Mouse (Mus musculus) midbrain, embryonic 16.5 days (tissue): Measurements from ENCODE around the gene March8. TPM values are rescaled to one million over a fixed set of nuclear protein-coding genes. Genes with fewer than 3 reads are reported as not detected.

Experiments
- ATAC-seq: fragments of 200-750 bp; cut with Nextera tagmentation; 2 replicates; pipeline ENCODE4 v1.8.0; 2017; ENCODE audit warnings: moderate TSS enrichment
- H3K27ac ChIP-seq: fragments of 300-500 bp; sonication (generic); 2 replicates; pipeline ENCODE4 v1.5.1; 2014; ENCODE audit warnings: mild to moderate bottlenecking, low read length, mixed read lengths
- H3K27me3 ChIP-seq: fragments of 300-500 bp; sonication (generic); 2 replicates; pipeline ENCODE4 v1.6.1; 2014; ENCODE audit warnings: low read depth, low read length, mixed read lengths; ENCODE audit not compliant: control insufficient read depth, insufficient read depth
- H3K36me3 ChIP-seq: fragments of 300-500 bp; sonication (generic); 2 replicates; pipeline ENCODE4 v1.6.1; 2014; ENCODE audit warnings: mild to moderate bottlenecking, low read length, moderate library complexity, mixed read lengths; ENCODE audit not compliant: control insufficient read depth, insufficient read depth
- H3K4me1 ChIP-seq: fragments of 300-500 bp; sonication (generic); 2 replicates; pipeline ENCODE4 v1.6.1; 2014; ENCODE audit warnings: mild to moderate bottlenecking, low read length, mixed read lengths; ENCODE audit not compliant: control insufficient read depth, insufficient read depth
- H3K4me2 ChIP-seq: fragments of 300-500 bp; sonication (generic); 2 replicates; pipeline ENCODE4 v1.6.1; 2014; ENCODE audit warnings: mild to moderate bottlenecking, low read length, mixed read lengths
- H3K4me3 ChIP-seq: fragments of 300-500 bp; sonication (generic); 2 replicates; pipeline ENCODE4 v1.5.1; 2014; ENCODE audit warnings: low read depth, mild to moderate bottlenecking, low read length, moderate library complexity, mixed read lengths
- H3K9ac ChIP-seq: fragments of 300-500 bp; sonication (generic); 2 replicates; pipeline ENCODE4 v1.6.1; 2014; ENCODE audit warnings: low read depth, low read length, mixed read lengths
- H3K9me3 ChIP-seq: fragments of 300-500 bp; sonication (generic); replicated peaks from 2 replicates; pipeline ENCODE4 v1.6.1; 2014; ENCODE audit warnings: mild to moderate bottlenecking, low read length, mixed read lengths; ENCODE audit not compliant: control insufficient read depth, poor library complexity, severe bottlenecking
- WGBS: fragments of 180-500 bp; shearing (Covaris S2); extraction: QIAGEN DNeasy Blood & Tissue Kit; methylation state at CpG from one replicate; pipeline ENCODE4 v1.1.7; 2014; 5-methylcytosine and 5-hydroxymethylcytosine counted together
- polyA plus RNA-seq: library from polyadenylated mRNA; unstranded; fragments of >200 nt; fragmentation: Nextera tagmentation; extraction: Ambion mirVana; gene quantifications from 2 replicates; pipeline ENCODE4 v1.2.1, GENCODE M21; 2015

The March8 gene
- polyA plus RNA-seq, 1 experiment from 2014 or later: 66.9 TPM

- H3K4me2 ChIP-seq: no peak overlapping the region
- H3K4me3 ChIP-seq: no peak overlapping the region
- H3K27ac ChIP-seq: no peak overlapping the region
- H3K4me1 ChIP-seq: peaks cover 12% of the 10 kb centered on the region
- ATAC-seq: no peak
- no peaks in the 10 kb centered on the region for H3K9me3 ChIP-seq
- WGBS: 53% methylated on average over 3 of the region's 3 CpGs
- H3K27me3 ChIP-seq: no peaks in the 10 kb centered on the region
- H3K9ac ChIP-seq: no peak overlapping the region
- peaks cover 5% of the 10 kb centered on the region; the same call in 1 of the 2 replicates for H3K36me3 ChIP-seq
Measured at GRCm38 (mm10) chr6:116380157-116380556, 42.3 kb downstream of the March8 start.

- H3K27ac ChIP-seq: no peak overlapping the region
- peaks cover 25% of the 10 kb centered on the region for H3K4me1 ChIP-seq
- peaks cover 5% of the 10 kb centered on the region; the same call in 1 of the 2 replicates for H3K36me3 ChIP-seq
- 81% methylated on average over 2 of the region's 2 CpGs for whole genome bisulfite sequencing
- no peak for ATAC-seq
- H3K4me2 ChIP-seq: no peak overlapping the region
- no peak overlapping the region for H3K9ac ChIP-seq
- H3K27me3 ChIP-seq: no peaks in the 10 kb centered on the region
- H3K4me3 ChIP-seq: no peak overlapping the region
- no peaks in the 10 kb centered on the region for H3K9me3 ChIP-seq
Measured at GRCm38 (mm10) chr6:116381605-116382004, 43.8 kb downstream of the March8 start.

GRCm38 (mm10) chr6:116383582-116383981, 45.8 kb downstream of the March8 start:
- Histone ChIP-seq H3K4me1 (peaks cover 25% of the 10 kb centered on the region), H3K9me3 (no peaks in the 10 kb centered on the region), H3K9ac (no peak overlapping the region), H3K27me3 (no peaks in the 10 kb centered on the region), H3K4me2 (no peak overlapping the region), H3K4me3 (no peak overlapping the region), H3K27ac (no peak overlapping the region), H3K36me3 (no peaks in the 10 kb centered on the region)
- ATAC-seq: no peak
- WGBS: 44% methylated on average over 10 of the region's 10 CpGs

- peak overlapping the region; percentile 52 for H3K9ac ChIP-seq
- 18% methylated on average over 5 of the region's 5 CpGs for WGBS
- H3K27me3 ChIP-seq: no peaks in the 10 kb centered on the region
- H3K36me3 ChIP-seq: no peaks in the 10 kb centered on the region
- peak overlapping the region; percentile 44 for H3K4me2 ChIP-seq
- H3K4me1 ChIP-seq: peaks cover 25% of the 10 kb centered on the region
- H3K27ac ChIP-seq: peak overlapping the region; percentile 76
- H3K4me3 ChIP-seq: peak overlapping the region; percentile 6; the same call in 1 of the 2 replicates
- no peaks in the 10 kb centered on the region for H3K9me3 ChIP-seq
- ATAC-seq: peak; percentile 25; the same call in 1 of the 2 replicates
Measured at GRCm38 (mm10) chr6:116385194-116386044, 47.6 kb downstream of the March8 start.

- H3K4me2 ChIP-seq: peak overlapping the region; percentile 44
- peaks cover 25% of the 10 kb centered on the region for H3K4me1 ChIP-seq
- H3K36me3 ChIP-seq: no peaks in the 10 kb centered on the region
- H3K9me3 ChIP-seq: no peaks in the 10 kb centered on the region
- peak overlapping the region; percentile 52 for H3K9ac ChIP-seq
- WGBS: 20% methylated on average over 4 of the region's 4 CpGs
- H3K4me3 ChIP-seq: peak overlapping the region; percentile 6; the same call in 1 of the 2 replicates
- peak overlapping the region; percentile 76 for H3K27ac ChIP-seq
- H3K27me3 ChIP-seq: no peaks in the 10 kb centered on the region
- ATAC-seq: peak; percentile 70
Measured at GRCm38 (mm10) chr6:116386045-116386415, 48.2 kb downstream of the March8 start.

- Histone ChIP-seq H3K4me3 (no peak overlapping the region), H3K4me1 (peaks cover 25% of the 10 kb centered on the region), H3K4me2 (peak overlapping the region; percentile 21), H3K9ac (no peak overlapping the region), H3K9me3 (no peaks in the 10 kb centered on the region), H3K27me3 (no peaks in the 10 kb centered on the region), H3K27ac (peak overlapping the region; percentile 41; the same call in 1 of the 2 replicates), H3K36me3 (no peaks in the 10 kb centered on the region)
- 32% methylated on average over 3 of the region's 3 CpGs for WGBS
- no peak for ATAC-seq
Measured at GRCm38 (mm10) chr6:116386506-116386905, 48.7 kb downstream of the March8 start.

GRCm38 (mm10) chr6:116388068-116388467, 50.2 kb downstream of the March8 start:
- Histone ChIP-seq H3K4me1 (peaks cover 23% of the 10 kb centered on the region), H3K27ac (no peak overlapping the region), H3K4me3 (no peak overlapping the region), H3K9ac (no peak overlapping the region), H3K4me2 (no peak overlapping the region), H3K36me3 (no peaks in the 10 kb centered on the region), H3K9me3 (no peaks in the 10 kb centered on the region), H3K27me3 (no peaks in the 10 kb centered on the region)
- WGBS: 91% methylated on average over 1 of the region's 1 CpGs
- no peak for ATAC-seq

- Histone ChIP-seq H3K36me3 (no peaks in the 10 kb centered on the region), H3K4me2 (no peak overlapping the region), H3K27ac (no peak overlapping the region), H3K4me1 (peaks cover 14% of the 10 kb centered on the region), H3K27me3 (no peaks in the 10 kb centered on the region), H3K4me3 (no peak overlapping the region), H3K9me3 (no peaks in the 10 kb centered on the region), H3K9ac (no peak overlapping the region)
- no peak for ATAC-seq
Measured at GRCm38 (mm10) chr6:116389481-116389880, 51.7 kb downstream of the March8 start.

- Histone ChIP-seq H3K4me2 (no peak overlapping the region), H3K4me1 (peaks cover 12% of the 10 kb centered on the region; the same call in 1 of the 2 replicates), H3K36me3 (no peaks in the 10 kb centered on the region), H3K9me3 (no peaks in the 10 kb centered on the region), H3K9ac (no peak overlapping the region), H3K27ac (no peak overlapping the region), H3K4me3 (no peak overlapping the region), H3K27me3 (no peaks in the 10 kb centered on the region)
- ATAC-seq: no peak
- WGBS: 83% methylated on average over 2 of the region's 2 CpGs
Measured at GRCm38 (mm10) chr6:116394916-116395648, 57.3 kb downstream of the March8 start.
